Mouse (Mus musculus): Measurements from ENCODE around the gene Zfp62. TPM values are rescaled to one million over a fixed set of nuclear protein-coding genes. Genes with fewer than 3 reads are reported as not detected.

Gene Zfp62
- polyA plus RNA-seq, 1 experiment from 2014 or later, result 45.1 TPM

DNA sequence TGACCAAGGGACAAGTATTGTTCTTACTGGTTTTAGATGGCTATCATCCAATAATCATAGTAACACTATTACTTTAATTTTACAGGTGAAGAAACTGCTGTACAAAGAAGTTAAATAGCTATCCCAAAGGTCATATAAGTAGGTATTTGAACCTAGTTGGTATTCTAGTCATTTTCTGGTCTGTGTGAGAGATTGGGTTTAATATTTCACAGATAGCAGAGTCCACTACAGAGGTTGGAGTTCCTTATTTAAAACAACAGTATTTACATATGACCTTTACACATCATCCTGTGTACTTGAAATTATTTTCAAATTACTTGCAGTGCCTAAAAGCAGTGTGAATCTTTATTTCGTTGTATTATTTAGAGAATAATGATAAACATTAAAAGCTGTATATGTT, 10.4 kb downstream of the Zfp62 start:
- 98% methylated on average over 1 of the region's 1 CpGs for WGBS

GRCm38 (mm10) chr11:49219271-49219670, 16.2 kb downstream of the Zfp62 start:
- H3K36me3 ChIP-seq (replicated peaks), result peaks cover 30% of the 10 kb centered on the region
- no peaks in the 10 kb centered on the region for H3K4me1 ChIP-seq
- no peak overlapping the region for H3K27ac ChIP-seq
- ATAC-seq (replicated peaks), result no peak
- no peak overlapping the region for H3K4me2 ChIP-seq
- H3K27me3 ChIP-seq (replicated peaks), result no peaks in the 10 kb centered on the region
- H3K4me3 ChIP-seq, result no peak overlapping the region
- no peak overlapping the region for H3K9ac ChIP-seq
- 98% methylated on average over 2 of the region's 2 CpGs for WGBS
- H3K9me3 ChIP-seq, result no peaks in the 10 kb centered on the region

More for the DNA sequence above, 10.4 kb downstream of the Zfp62 start:
- Histone ChIP-seq H3K9ac (no peak overlapping the region), H3K4me3 (no peak overlapping the region), H3K4me2 (no peak overlapping the region), H3K4me1 (no peaks in the 10 kb centered on the region), H3K27me3 (replicated peaks) (no peaks in the 10 kb centered on the region), H3K36me3 (replicated peaks) (peaks cover 35% of the 10 kb centered on the region), H3K27ac (no peak overlapping the region), H3K9me3 (no peaks in the 10 kb centered on the region)
- no peak for ATAC-seq (replicated peaks)

DNA sequence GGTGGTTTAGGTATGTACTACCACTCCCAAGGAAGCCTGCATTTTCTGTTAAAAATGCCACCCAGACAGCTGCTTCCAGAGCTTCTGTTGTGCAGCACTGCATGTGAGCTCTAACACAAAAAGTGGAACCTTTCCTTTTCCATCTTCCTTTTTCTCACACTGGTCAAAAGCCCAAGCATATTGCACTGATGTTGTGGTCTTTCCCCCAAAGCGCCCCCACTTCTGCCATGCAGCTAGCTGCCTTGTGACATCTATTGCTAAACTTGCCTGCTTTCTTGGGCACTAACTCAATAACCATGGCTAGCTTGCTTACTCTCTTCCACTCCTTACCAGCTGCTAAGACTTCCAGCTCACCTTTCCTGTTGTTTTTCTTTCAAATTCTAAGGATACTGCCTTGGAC, 21.4 kb downstream of the Zfp62 start:
- Histone ChIP-seq H3K27ac (no peak overlapping the region), H3K9me3 (no peaks in the 10 kb centered on the region), H3K36me3 (replicated peaks) (no peaks in the 10 kb centered on the region), H3K27me3 (replicated peaks) (no peaks in the 10 kb centered on the region), H3K4me2 (no peak overlapping the region), H3K4me1 (no peaks in the 10 kb centered on the region), H3K9ac (no peak overlapping the region), H3K4me3 (no peak overlapping the region)
- WGBS, result 62% methylated on average over 1 of the region's 1 CpGs
- ATAC-seq (replicated peaks), result no peak

DNA sequence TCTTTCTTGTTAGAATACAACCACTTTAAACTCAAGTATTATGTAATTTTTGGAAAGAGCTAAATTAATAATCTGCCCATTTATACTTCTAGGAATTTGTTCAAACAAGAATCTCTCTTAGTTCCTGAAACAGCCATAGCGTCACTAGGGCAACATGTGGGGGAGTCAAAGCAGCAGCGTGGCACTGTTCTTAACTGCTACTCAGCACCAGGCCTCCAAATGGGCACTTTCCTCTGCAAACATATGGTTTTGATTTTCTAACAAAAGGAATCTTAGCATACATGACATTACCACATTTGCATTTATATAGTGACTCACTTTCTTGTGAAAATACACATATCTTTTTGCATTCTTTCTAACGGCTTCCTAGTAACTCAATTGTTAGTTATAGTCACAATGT, 29.7 kb downstream of the Zfp62 start:
- Histone ChIP-seq H3K4me3 (no peak overlapping the region), H3K9me3 (no peaks in the 10 kb centered on the region), H3K4me2 (no peak overlapping the region), H3K4me1 (no peaks in the 10 kb centered on the region), H3K36me3 (replicated peaks) (no peaks in the 10 kb centered on the region), H3K27ac (no peak overlapping the region), H3K27me3 (replicated peaks) (no peaks in the 10 kb centered on the region), H3K9ac (no peak overlapping the region)
- 81% methylated on average over 3 of the region's 3 CpGs for WGBS
- ATAC-seq (replicated peaks), result no peak

- H3K4me2 ChIP-seq, result no peak overlapping the region
- no peak overlapping the region for H3K27ac ChIP-seq
- H3K9me3 ChIP-seq, result no peaks in the 10 kb centered on the region
- no peak for ATAC-seq (replicated peaks)
- H3K27me3 ChIP-seq (replicated peaks), result no peaks in the 10 kb centered on the region
- no peak overlapping the region for H3K4me3 ChIP-seq
- 79% methylated on average over 3 of the region's 3 CpGs for WGBS
- H3K4me1 ChIP-seq, result no peaks in the 10 kb centered on the region
- no peaks in the 10 kb centered on the region for H3K36me3 ChIP-seq (replicated peaks)
- H3K9ac ChIP-seq, result no peak overlapping the region
Observed at GRCm38 (mm10) chr11:49235459-49236207, 32.5 kb downstream of the Zfp62 start.

DNA sequence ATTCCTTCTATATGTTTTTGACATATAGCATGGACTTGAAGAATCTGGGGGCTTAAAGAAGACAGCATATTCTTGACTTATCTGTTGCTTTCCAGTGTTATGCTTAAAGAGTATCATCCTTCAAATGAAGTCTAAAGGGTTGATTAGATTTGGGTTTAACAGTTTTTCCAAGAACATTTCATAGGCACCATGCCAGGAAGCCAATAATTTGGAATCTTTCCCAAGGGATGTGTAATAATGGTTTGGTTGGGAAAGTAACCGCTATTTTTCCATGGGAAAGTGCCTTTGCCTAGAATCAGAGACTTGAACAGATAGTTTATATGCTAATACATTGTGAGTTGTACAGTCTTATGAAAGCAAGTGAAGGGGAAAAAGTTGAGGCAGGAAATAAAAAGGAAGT, 33.8 kb downstream of the Zfp62 start:
- WGBS, result 76% methylated on average over 1 of the region's 1 CpGs
- Histone ChIP-seq H3K27ac (no peak overlapping the region), H3K9ac (no peak overlapping the region), H3K27me3 (replicated peaks) (no peaks in the 10 kb centered on the region), H3K4me3 (no peak overlapping the region), H3K9me3 (no peaks in the 10 kb centered on the region), H3K4me1 (no peaks in the 10 kb centered on the region), H3K36me3 (replicated peaks) (no peaks in the 10 kb centered on the region), H3K4me2 (no peak overlapping the region)
- ATAC-seq (replicated peaks), result no peak

DNA sequence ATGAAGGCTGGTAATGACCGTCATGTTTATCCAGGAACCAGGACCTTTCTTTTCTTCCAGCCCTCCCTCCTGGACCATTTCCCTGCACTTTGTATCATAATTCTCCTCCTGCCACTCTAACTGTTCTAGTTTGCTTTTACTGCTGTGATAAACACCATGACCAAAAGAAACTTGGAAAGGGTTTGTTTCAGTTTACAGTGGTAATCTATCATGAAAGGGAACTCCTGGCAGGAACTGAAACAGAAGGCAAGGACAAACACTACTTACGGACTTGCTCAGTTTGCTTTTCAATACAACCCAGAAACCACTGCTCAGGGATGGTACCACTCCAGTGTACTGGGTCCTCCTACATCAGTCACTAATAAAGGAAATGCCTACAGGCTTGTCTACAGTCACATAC, 34.4 kb downstream of the Zfp62 start:
- H3K9me3 ChIP-seq, result no peaks in the 10 kb centered on the region
- H3K4me3 ChIP-seq, result no peak overlapping the region
- ATAC-seq (replicated peaks), result no peak
- H3K27ac ChIP-seq, result no peak overlapping the region
- WGBS, result 89% methylated on average over 2 of the region's 2 CpGs
- no peaks in the 10 kb centered on the region for H3K4me1 ChIP-seq
- no peak overlapping the region for H3K4me2 ChIP-seq
- no peaks in the 10 kb centered on the region for H3K36me3 ChIP-seq (replicated peaks)
- H3K27me3 ChIP-seq (replicated peaks), result no peaks in the 10 kb centered on the region
- H3K9ac ChIP-seq, result no peak overlapping the region

DNA sequence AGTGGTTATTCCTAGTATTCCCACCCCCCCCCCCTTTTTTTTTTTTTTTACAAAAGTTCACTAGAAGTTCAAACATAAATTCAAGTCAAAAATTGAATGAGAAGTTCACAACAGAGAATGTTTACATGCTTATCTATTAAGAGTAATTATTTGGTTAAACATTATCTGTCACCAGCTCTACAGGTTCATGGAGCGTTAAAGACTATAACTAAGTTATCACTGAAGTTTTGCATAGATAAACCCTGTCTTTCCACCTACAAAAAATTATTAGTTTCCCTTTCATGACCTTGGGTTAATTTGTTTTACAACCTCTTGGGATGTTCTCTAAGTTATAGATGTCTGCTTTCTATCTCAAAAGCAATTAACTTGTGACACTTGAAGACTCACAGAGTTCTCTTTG, 37.2 kb downstream of the Zfp62 start:
- no peak for ATAC-seq (replicated peaks)
- 90% methylated on average over 1 of the region's 1 CpGs for WGBS
- Histone ChIP-seq H3K4me3 (no peak overlapping the region), H3K9ac (no peak overlapping the region), H3K36me3 (replicated peaks) (no peaks in the 10 kb centered on the region), H3K4me2 (no peak overlapping the region), H3K27ac (no peak overlapping the region), H3K9me3 (no peaks in the 10 kb centered on the region), H3K27me3 (replicated peaks) (no peaks in the 10 kb centered on the region), H3K4me1 (peaks cover 15% of the 10 kb centered on the region)

- 88% methylated on average over 4 of the region's 4 CpGs for WGBS
- Histone ChIP-seq H3K4me3 (no peak overlapping the region), H3K36me3 (replicated peaks) (no peaks in the 10 kb centered on the region), H3K27ac (no peak overlapping the region), H3K4me1 (peaks cover 20% of the 10 kb centered on the region), H3K9ac (no peak overlapping the region), H3K27me3 (replicated peaks) (no peaks in the 10 kb centered on the region), H3K9me3 (no peaks in the 10 kb centered on the region), H3K4me2 (no peak overlapping the region)
- no peak for ATAC-seq (replicated peaks)
Observed at GRCm38 (mm10) chr11:49240874-49241273, 37.8 kb downstream of the Zfp62 start.

- no peaks in the 10 kb centered on the region for H3K27me3 ChIP-seq (replicated peaks)
- no peak overlapping the region for H3K9ac ChIP-seq
- no peaks in the 10 kb centered on the region for H3K36me3 ChIP-seq (replicated peaks)
- peaks cover 25% of the 10 kb centered on the region for H3K4me1 ChIP-seq
- H3K4me3 ChIP-seq, result no peak overlapping the region
- 38% methylated on average over 1 of the region's 1 CpGs for WGBS
- ATAC-seq (replicated peaks), result no peak
- no peak overlapping the region for H3K4me2 ChIP-seq
- no peak overlapping the region for H3K27ac ChIP-seq
- H3K9me3 ChIP-seq, result no peaks in the 10 kb centered on the region
Observed at GRCm38 (mm10) chr11:49241471-49241870, 38.4 kb downstream of the Zfp62 start.

DNA sequence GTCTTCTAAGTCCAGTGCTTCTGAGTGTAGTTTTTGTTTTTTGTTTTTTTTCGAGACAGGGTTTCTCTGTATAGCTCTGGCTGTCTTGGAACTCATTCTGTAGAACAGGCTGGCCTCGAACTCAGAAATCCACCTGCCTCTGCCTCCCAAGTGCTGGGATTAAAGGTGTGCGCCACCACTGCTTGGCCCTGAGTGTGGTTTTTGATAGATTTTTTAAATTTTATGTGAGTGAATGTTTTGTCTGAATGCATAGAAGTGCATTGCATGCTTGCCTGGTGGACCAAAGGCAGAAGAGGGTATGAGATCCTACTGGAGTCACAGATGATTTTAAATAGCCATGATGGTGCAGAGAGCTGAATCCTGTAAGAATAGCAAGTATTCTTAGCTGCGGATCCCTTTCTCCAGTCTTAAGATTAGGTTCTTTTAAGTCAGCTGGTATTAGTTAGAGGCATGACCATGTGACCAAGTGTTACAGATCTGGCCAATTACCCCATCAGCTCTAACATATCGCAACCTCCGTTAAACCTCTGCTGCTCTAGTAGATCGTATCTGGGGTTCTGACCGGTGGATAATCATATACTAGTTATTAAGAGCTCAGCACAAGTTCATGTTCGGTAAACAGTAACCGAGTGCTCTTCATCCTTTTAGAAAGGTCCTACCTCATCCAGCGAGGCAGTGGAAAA, 40.0 kb downstream of the Zfp62 start:
- Histone ChIP-seq H3K27ac (peak overlapping the region; percentile 96), H3K4me3 (peak overlapping the region; percentile 95), H3K4me1 (peaks cover 41% of the 10 kb centered on the region), H3K9ac (peak overlapping the region; percentile 93), H3K9me3 (no peaks in the 10 kb centered on the region), H3K36me3 (replicated peaks) (no peaks in the 10 kb centered on the region), H3K27me3 (replicated peaks) (no peaks in the 10 kb centered on the region), H3K4me2 (peak overlapping the region; percentile 80)
- peak; percentile 15 for ATAC-seq (replicated peaks)
- 21% methylated on average over 11 of the region's 11 CpGs for WGBS

GRCm38 (mm10) chr11:49243727-49244594, 40.9 kb downstream of the Zfp62 start, which contains the start of gene Mgat1:
Gene Mgat1, plus strand, starts transcription at chr11:49244191.
- Histone ChIP-seq H3K27ac (peak within 1 kb of the TSS; percentile 96), H3K9ac (peak within 1 kb of the TSS; percentile 93), H3K4me2 (peak within 1 kb of the TSS; percentile 80), H3K27me3 (replicated peaks) (no peaks in the 10 kb centered on the region), H3K36me3 (replicated peaks) (no peaks in the 10 kb centered on the region), H3K4me1 (peaks cover 43% of the 10 kb centered on the region), H3K9me3 (no peaks in the 10 kb centered on the region), H3K4me3 (peak within 1 kb of the TSS; percentile 95)
- under 1% methylated on average over 52 of the region's 60 CpGs for WGBS
- ATAC-seq (replicated peaks), result peak; percentile 97
